Mouse (Mus musculus): ENCODE measurements at regions not wholly inside any gene's neighbourhood (a gene's known extent, or its start where the extent isn't known, plus 50 kb on each side); places are given as distances from the start of the nearest gene placed in this dataset.

DNA sequence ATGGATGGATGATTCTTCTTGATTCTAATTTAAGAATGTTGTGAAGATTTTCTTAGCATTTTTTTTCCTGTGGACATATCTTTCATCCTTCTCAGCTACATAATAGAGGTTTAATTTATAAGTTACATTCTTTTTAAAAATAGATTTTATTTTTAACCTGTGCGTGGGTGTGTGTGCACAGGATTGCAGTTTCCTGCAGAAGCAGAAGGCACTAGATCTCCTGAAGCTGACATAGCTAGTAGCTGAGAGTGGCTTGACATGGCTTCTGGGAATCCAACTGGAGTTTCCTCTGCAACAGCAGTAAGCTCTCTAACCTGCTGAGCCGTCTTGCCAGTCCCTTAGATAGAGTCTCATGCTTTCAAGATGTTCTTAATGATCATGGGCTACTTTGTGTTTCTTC, 377.5 kb downstream of the Lrriq3 start:
- TF ChIP-seq CTCF (IDR thresholded peaks at IDR 0.05; ENCODE audit: borderline replicate concordance, extremely low read depth, insufficient read depth, insufficient read length), result no peak
- no peak for TF ChIP-seq POLR2A (IDR thresholded peaks at IDR 0.05; ENCODE audit: borderline replicate concordance, extremely low read depth, insufficient read depth, insufficient read length, poor library complexity, severe bottlenecking)
- DNase-seq (ENCODE audit: low read depth), result no peak

DNA sequence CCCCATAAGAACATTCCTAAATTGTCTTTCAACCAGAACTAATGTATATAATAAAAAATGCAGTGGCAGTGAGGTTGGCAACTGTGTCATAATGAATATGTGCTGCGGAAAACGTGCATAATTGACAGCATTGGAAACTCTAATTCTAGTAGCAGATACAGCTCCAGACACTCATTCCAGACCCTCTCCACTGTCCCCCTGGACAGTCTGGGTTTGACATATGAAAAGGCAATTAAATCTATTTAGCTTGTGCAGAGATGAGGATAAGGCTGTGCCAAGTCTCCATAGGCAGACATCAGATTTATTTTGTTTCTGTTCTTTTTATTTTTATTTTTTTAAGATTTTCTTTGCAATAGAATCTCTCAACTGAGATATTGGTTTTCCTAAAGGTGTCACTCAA, 392.3 kb downstream of the Lrriq3 start:
- no peak for TF ChIP-seq POLR2A (IDR thresholded peaks at IDR 0.05; ENCODE audit: borderline replicate concordance, extremely low read depth, insufficient read depth, insufficient read length, poor library complexity, severe bottlenecking)
- no peak for TF ChIP-seq CTCF (IDR thresholded peaks at IDR 0.05; ENCODE audit: borderline replicate concordance, extremely low read depth, insufficient read depth, insufficient read length)
- peak; percentile 33 for DNase-seq (ENCODE audit: low read depth)

DNA sequence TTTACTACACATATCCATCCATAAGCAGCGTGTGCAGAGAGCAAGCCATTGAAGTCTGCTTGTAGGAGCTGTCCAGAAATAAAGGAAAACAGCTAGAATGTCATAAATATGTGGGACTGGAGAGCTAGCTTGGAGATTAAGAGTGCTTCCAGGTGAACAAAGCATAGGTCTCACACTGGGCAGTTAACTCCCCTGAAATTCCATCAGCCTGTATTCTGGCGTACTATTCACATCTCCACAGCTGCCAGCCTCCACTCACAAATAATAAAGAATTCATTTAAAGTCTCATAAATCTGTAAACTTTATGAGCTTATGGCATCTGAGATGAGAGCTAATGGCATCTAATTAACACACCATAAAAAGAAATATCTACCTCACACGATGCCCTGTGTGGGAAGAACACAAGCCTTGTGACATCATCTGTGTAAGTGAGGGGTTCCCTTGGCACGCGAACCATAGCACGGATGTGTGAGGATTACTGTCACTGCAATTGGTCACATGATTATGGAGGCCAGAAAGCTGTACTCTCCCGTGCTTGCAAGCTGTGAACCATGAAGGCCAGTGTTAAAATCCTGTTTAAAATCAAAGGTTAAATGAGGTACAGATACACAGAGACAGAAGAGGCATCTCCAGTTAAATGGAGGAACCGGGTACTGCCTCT, 394.8 kb downstream of the Lrriq3 start:
- TF ChIP-seq CTCF (IDR thresholded peaks at IDR 0.05; ENCODE audit: borderline replicate concordance, extremely low read depth, insufficient read depth, insufficient read length) (no peak), POLR2A (IDR thresholded peaks at IDR 0.05; ENCODE audit: borderline replicate concordance, extremely low read depth, insufficient read depth, insufficient read length, poor library complexity, severe bottlenecking) (no peak)
- DNase-seq (ENCODE audit: low read depth), result peak; percentile 50

DNA sequence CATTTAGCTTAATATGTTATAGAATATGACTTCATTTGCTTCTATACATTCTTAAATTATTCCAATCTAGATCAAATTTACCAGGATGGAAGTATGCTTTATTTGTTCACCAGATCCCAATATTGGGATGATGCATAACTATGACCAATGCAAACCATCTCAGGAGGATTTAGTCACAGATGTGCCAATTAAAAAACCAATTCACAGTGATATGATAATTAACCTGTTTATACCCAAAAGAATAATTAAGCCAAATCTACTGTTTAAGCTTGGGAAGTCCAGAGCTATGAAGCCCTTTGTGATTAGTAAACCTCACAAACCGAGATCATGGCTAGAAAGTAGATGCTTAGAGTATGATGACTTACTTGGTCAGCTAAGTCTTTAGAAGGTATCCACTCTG, 397.4 kb downstream of the Lrriq3 start:
- TF ChIP-seq POLR2A (IDR thresholded peaks at IDR 0.05; ENCODE audit: borderline replicate concordance, extremely low read depth, insufficient read depth, insufficient read length, poor library complexity, severe bottlenecking), result no peak
- TF ChIP-seq CTCF (IDR thresholded peaks at IDR 0.05; ENCODE audit: borderline replicate concordance, extremely low read depth, insufficient read depth, insufficient read length), result no peak
- no peak for DNase-seq (ENCODE audit: low read depth)

DNA sequence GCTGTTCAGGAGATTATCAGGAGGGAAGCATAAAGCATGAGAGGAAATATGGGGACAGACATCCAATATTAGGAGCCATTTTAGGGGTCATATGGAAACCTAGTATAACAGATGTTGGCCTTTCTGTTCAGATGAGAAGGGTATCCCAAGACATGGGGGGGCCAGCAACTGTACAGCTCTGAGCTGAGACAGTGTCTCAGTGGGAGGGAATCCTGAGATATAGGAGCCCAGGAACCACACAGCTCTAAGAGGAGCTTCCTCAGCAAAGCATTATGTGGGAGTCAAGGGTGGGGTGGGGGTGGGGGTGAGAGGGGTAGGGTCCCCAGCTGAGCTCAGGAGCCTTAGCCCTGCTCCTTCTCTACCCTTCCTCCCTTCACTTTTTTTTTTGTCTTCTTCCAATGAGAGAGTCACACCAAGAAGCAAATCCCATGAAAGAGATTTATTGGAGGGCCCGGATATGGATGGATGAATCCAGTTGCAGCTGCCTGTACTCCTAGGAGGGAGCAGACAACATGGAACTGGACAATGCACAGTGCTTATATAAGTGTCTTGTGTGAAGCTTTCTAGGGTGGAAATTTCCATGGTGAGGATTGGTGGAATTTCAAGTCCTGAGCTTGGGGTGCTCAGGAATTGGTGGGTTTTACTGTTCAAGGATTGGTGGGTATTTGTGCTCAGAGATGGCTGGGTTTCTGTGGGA, 417.1 kb downstream of the Lrriq3 start:
- no peak for TF ChIP-seq CTCF (IDR thresholded peaks at IDR 0.05; ENCODE audit: borderline replicate concordance, extremely low read depth, insufficient read depth, insufficient read length)
- no peak for TF ChIP-seq POLR2A (IDR thresholded peaks at IDR 0.05; ENCODE audit: borderline replicate concordance, extremely low read depth, insufficient read depth, insufficient read length, poor library complexity, severe bottlenecking)
- DNase-seq (ENCODE audit: low read depth), result no peak

DNA sequence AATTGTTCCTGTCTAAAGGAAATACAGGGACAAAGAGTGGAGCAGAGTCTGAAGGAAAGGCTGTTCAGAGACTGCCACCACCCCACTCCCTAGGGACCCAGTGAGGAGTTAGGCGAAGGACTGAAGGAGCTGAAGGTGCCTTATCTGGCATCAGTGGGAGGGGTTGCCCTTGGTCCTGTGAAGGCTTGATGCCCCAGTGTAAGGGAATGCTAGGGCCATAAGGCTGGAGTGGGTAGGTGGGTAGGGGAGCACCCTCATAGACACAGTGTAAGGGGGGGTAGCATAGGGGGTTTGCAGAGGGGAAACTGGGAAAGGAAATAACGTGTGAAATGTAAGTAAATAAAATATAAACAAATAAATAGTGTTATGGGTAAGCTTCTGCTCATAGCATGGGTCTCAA, 420.7 kb downstream of the Lrriq3 start:
- DNase-seq (ENCODE audit: low read depth), result no peak

DNA sequence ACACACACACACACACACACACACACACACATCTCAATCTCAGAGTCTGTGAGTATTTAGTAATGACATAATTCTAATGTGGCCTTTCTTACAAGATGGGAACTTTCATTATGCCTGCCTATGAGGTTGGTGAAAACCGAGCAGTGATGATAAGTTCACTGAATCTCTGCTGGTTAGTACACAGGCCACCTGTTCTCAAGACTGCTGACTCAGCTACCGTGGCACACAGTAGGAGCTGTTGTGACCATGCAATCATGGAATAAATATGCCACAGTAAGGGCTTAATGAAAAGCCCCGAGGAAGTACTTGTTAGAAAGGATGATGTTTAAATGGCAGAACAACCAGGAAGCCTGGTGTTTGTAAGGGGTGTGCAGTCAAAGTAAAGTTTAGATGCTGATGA, 436.1 kb downstream of the Lrriq3 start:
- TF ChIP-seq POLR2A (IDR thresholded peaks at IDR 0.05; ENCODE audit: borderline replicate concordance, extremely low read depth, insufficient read depth, insufficient read length, poor library complexity, severe bottlenecking) (no peak), CTCF (IDR thresholded peaks at IDR 0.05; ENCODE audit: borderline replicate concordance, extremely low read depth, insufficient read depth, insufficient read length) (no peak)
- DNase-seq (ENCODE audit: low read depth), result no peak

More for the DNA sequence above, 420.7 kb downstream of the Lrriq3 start:
- no peak for TF ChIP-seq POLR2A (IDR thresholded peaks at IDR 0.05; ENCODE audit: borderline replicate concordance, extremely low read depth, insufficient read depth, insufficient read length, poor library complexity, severe bottlenecking)
- TF ChIP-seq CTCF (IDR thresholded peaks at IDR 0.05; ENCODE audit: borderline replicate concordance, extremely low read depth, insufficient read depth, insufficient read length), result no peak

DNA sequence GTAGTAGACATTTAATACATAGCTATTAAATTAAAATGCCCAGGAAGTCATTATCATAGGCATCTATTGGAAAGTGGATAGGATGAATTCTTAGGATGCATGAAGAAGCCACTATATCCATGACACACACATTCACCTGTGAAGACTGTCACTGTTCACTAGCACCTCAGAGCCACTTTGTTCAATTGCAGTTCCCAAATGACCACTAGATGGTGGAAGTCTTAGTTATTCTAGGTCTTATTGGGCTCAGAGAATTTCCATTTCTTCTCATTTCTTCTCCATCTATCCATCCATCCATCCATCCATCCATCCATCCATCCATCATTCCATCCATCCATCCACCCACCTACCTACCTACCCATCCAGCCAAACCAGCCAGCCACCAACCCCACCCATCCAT, 437.6 kb downstream of the Lrriq3 start:
- TF ChIP-seq POLR2A (IDR thresholded peaks at IDR 0.05; ENCODE audit: borderline replicate concordance, extremely low read depth, insufficient read depth, insufficient read length, poor library complexity, severe bottlenecking) (no peak), CTCF (IDR thresholded peaks at IDR 0.05; ENCODE audit: borderline replicate concordance, extremely low read depth, insufficient read depth, insufficient read length) (peak; percentile 19; the same call in 1 of the 2 replicates)
- DNase-seq (ENCODE audit: low read depth), result no peak

DNA sequence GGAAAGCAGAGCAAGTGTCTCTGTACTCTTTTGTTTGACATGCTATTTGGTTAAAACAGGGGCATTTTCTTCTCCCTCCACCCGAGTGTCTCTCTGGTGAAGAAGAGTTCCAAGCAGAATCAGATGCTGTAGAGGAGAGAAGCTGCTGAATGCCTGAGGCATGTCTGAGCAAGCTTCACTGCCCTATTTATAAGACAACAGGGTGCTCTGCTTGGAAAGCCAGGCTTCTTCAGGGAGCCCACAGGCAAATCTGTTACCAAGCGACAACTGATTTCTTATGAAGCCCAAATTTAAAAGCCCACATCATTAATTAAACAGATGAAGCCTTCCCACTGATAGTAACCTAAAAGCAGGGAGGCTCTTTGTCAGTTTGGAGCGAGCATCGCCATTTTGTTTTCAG, 438.8 kb downstream of the Lrriq3 start:
- DNase-seq (ENCODE audit: low read depth), result peak; percentile 39
- TF ChIP-seq CTCF (IDR thresholded peaks at IDR 0.05; ENCODE audit: borderline replicate concordance, extremely low read depth, insufficient read depth, insufficient read length) (no peak), POLR2A (IDR thresholded peaks at IDR 0.05; ENCODE audit: borderline replicate concordance, extremely low read depth, insufficient read depth, insufficient read length, poor library complexity, severe bottlenecking) (no peak)

DNA sequence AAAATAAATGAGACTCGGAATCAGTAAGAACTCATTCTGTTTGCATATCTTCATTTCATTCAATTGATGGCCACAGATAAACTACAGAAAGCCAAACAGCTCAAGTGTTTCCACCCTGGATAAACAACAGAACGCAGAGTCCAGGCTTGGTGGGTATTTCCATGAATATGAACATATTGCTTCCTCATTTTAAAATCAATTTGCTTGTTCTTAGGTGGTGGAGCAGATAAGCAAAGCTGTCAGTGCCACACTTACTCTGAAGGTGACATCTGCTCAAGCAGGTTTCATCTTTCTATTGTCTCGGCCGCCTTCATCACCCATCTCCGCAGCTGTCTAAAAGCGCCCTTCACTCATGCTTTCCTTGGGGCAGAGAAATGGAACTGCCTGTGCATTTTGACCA, 455.0 kb downstream of the Lrriq3 start:
- DNase-seq (ENCODE audit: low read depth), result peak; percentile 37
- TF ChIP-seq CTCF (IDR thresholded peaks at IDR 0.05; ENCODE audit: borderline replicate concordance, extremely low read depth, insufficient read depth, insufficient read length) (no peak), POLR2A (IDR thresholded peaks at IDR 0.05; ENCODE audit: borderline replicate concordance, extremely low read depth, insufficient read depth, insufficient read length, poor library complexity, severe bottlenecking) (no peak)

DNA sequence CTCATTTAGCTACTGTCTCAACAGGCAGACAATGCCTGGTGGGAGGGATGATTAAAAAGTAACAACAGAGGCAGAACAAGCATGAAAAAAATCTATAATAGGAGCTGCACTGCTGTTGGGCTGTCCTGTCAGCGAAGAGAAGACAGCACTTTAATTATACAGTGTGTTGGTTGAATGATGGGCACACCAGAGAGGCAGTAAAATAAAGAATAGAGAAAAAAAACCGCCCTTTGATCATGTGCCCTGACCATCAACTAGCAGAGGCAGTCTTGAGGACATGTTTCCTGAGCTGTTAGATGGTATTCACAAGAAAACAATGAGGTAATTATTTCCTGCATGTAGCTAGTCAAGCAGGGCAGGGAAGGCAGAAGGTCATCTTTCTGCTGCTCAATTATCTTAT, 483.9 kb downstream of the Lrriq3 start:
- DNase-seq (ENCODE audit: low read depth), result peak; percentile 68
- no peak for TF ChIP-seq POLR2A (IDR thresholded peaks at IDR 0.05; ENCODE audit: borderline replicate concordance, extremely low read depth, insufficient read depth, insufficient read length, poor library complexity, severe bottlenecking)
- TF ChIP-seq CTCF (IDR thresholded peaks at IDR 0.05; ENCODE audit: borderline replicate concordance, extremely low read depth, insufficient read depth, insufficient read length), result no peak

DNA sequence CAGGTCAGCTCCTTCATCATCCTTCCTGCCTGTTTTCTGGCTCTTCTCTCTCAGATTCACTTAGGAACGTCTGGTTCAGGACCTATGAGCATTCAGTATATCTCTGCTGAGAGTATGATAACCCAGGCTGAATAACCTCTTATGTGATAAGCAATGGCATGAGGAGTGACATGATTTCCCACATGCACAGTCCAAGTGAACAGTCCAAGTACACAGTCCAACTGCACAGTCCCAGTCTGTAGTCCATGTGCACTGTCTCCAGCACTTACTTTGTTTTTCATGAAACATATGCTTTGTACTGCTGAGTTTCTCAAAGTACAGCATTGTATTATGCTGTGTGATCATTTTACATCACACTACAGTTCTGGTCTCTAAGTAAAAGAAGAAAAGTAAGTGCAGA, 510.8 kb downstream of the Lrriq3 start:
- no peak for TF ChIP-seq POLR2A (IDR thresholded peaks at IDR 0.05; ENCODE audit: borderline replicate concordance, extremely low read depth, insufficient read depth, insufficient read length, poor library complexity, severe bottlenecking)
- no peak for TF ChIP-seq CTCF (IDR thresholded peaks at IDR 0.05; ENCODE audit: borderline replicate concordance, extremely low read depth, insufficient read depth, insufficient read length)
- no peak for DNase-seq (ENCODE audit: low read depth)

Measured in brain, embryonic 14.5 days (tissue).